Mouse (Mus musculus) embryo, embryonic 11 days (tissue): ENCODE data around the gene Mxra7.
"Not testable (repeated sequence)": the region's sequence is repeated elsewhere in the genome, so short reads cannot be mapped to it uniquely, and the experiment has no call there.

Source experiments
- DNase-seq: peaks from one replicate; pipeline ENCODE4 v3.0.0-alpha.2; 2015

Gene Mxra7

DNA sequence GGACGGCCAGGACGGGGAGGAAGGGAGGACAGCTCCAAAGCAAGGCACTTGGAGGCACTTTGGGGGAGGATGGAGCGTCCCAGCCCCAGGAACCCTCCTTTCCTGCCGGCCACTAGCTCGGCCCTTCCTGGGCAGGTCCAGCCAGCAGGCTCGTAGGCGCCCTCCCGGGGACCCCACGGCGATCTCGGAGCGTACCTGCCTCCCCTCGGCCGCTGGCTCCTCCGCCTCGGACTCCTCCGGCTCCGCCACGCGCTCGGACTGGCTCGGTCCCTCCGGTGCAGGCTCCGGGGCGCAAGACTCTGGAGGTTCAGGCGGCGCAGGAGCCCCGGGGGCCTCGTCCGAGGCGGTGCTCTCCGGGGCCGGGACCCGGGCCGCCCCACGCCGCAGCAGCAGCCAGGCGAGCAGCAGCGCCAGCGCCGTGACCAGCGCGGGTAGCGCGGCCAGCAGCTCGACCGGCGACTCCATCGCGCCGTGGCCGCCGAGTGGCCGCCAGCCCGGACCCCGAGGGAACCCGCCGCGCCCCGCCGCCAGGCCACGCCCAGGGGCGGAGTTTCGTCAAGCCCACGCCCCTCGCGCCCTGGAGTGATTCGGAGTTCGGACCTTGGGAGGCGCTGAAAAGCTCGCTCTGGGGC lies at the start of gene Mxra7:
Mxra7 (minus strand) TSS at position 513 of the 632 bp plus-strand sequence.
- peak; percentile 89 for DNase-seq

DNA sequence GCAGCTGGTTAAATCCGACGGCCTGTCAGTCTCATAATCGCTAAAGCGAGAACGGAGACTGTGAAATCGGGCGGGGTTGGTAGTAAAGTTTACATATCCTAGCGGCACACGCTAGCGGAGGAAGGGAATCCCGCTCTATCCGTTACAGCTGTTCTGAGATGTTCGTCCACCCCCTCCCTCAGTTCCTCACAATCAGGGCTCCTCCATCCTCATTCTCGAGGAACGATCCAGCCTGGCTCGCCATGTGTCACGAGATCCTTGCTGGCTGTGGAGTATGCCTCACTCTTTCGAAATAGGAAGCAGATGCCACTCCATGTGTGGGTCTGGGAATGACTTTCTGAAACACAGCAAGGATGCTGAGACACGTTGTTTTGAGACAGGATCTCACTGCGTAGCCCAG lies 46.1 kb upstream of the Mxra7 start:
- no peak for DNase-seq

DNA sequence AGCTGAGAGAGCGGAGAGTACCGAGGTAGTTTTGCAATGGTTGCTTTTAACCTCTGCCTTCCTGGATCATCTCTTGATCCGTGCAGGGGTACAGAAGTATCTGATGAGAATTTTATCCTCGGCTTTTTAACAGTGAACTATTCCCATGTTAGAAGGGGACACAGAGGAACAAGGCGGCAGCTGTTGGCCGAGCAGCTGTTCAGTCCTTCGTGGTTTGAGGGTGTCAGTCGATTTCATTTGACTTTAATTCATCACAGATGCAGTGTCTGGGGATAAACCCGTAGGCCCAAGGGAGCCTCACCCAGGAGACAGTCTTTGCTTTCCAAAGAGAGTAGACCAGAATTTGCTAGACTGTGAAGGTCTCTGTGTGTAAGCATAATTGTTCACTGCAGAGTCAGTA lies 43.7 kb upstream of the Mxra7 start:
- no peak for DNase-seq

DNA sequence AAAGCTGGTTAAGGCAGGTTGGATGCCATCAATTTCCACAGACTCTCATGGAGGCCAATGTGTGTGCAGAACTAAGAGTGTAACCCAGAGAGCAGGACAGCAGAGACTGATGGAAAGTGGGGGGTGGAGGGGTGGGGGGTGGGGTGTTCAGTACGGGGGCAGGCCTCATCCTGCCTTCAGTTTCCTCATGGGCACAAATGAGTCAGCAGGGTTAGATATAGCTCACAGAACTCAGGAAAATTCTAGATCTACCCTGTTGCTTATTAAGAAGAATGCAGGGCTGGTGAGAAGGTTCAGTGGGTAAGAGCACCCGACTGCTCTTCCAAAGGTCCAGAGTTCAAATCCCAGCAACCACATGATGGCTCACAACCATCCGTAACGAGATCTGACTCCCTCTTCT lies 41.8 kb upstream of the Mxra7 start:
- DNase-seq: no peak

DNA sequence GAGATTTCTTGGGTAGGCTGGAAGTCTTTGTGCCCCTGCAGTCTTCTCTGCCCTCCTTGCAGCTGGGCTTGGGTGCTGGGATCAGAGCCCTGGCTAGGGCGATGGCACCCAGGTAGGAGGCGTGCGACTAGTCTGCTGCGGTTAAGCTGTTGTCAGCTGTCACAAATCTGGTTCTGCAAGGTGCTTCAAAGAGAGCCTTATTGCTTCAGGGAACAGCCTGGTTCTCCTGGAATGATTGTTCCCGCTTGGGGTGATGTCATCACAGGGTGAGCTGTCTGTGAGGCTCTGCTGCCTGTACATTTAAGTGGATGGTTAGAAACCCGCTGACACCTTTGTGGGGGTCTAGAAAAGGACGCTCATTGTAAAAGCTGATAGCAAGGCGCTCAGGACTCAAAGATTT lies 41.4 kb upstream of the Mxra7 start:
- DNase-seq: no peak

DNA sequence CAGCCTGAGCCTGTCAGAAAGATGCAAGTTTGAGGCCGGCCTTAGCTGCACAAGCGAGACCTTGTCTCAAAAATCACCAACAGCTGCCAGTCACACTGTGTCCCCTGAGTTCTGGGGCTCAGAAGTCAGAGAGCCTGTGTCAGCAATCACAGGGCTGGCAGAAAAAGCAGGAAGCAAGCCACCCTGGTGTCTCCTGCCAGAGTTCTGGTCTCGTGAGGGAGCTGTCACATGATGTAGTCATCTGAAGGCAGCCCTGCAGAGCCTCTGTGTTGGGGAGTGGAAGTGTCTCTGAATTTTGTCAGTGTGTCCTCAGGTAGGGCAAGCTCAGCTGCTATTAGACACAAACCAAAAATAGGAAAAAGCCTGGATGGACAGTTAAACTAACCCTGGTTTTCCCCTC lies 40.3 kb upstream of the Mxra7 start:
- no peak for DNase-seq

DNA sequence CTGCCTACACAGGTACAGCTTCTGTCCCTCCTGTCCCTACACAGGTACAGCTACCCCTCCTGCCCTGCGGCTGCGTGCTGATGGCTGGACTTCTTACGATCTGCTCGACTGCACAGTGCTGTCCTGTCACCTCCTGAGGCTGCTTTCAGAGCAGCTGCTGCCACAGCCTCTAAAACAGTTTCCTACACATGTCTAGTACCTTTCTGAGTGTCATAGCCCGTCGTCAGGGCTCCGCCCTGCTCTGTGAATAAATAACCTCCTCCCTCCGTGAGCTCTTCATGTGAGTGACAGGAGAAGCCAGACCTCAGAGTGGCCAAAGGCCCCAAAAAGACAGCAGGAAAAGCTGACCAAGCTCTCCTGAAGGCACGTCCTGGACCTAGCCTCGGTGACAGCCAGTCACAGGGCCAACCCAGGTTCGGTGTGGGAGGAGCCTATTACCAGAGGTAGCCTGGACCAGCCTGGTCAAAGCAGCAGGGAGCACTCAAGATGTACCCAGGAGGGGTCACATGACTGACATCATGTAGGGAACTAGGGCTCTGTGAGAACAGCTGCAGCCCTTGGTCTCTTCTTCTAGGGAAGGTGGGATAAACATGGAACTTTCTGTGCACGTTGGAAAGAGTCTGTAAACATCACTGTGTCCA lies 38.2 kb upstream of the Mxra7 start:
- no peak for DNase-seq

DNA sequence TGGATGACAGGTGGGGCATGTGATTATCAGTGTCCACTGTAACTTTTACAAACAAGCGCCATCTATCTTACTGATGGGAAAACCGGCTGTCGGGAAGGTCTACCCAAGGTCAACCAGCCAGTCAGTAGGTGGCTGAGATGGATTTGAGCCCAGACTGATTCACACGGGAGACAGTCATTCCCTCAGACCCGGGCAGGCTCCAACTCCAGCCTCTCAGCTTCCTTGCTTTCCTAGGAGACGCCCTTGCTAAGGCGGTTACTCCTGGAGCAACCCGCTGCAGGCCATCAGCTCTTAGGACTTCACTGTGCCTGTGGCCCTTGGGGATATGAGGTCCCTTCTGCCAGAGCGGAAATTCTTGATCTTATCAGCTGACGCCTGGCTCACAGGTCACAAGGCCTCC lies 36.6 kb upstream of the Mxra7 start:
- no peak for DNase-seq

DNA sequence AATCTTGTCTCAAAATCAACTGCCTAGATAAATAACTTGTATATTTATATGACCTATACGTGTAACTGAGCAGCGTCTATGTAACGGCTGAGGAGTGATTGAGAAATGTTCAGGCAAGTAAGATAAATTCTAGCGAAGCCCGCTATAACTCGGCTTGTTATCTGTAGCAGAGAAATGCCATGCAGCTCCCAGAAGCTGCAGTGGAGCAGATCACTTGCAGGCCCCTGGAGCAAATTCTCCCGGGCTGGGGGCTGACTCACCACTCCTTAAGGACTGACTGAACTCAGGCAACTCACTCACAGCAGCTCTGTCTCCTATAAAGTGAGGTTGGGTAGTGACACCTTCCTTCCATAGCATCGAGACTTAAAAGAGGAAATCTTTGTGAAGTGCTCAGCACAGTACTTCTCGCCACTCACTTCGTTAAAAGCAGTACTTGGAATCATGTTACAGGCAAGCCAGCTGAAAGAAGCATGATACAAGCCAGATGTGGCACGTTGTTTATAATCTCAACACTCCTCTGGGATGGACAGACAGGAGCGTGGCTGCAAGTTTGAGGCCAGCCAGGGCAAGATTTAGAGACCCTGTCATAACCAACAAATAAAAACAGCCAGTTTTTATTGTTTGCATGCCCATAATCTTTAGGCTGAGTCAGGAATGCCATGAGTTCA lies 29.5 kb upstream of the Mxra7 start:
- DNase-seq: peak; percentile 31

DNA sequence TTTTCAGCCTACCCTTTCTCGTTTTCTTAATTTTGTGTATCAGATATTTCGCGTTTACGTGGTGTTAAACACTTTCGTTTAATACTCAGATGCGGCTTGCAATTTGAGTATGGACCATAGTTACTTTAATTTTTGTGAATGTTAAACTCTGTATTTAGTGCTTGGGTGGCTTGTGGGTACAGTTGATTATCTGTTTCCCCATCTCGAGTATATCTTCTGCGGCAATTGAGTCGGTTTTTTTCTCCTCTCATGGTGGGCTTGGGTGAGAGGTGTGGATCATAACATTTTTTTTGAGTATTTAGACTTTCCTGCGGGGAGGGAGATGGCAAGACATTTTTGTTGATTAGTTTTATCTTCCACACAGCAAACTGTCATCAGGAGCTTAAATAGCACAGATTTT lies 26.4 kb upstream of the Mxra7 start:
- no peak for DNase-seq

DNA sequence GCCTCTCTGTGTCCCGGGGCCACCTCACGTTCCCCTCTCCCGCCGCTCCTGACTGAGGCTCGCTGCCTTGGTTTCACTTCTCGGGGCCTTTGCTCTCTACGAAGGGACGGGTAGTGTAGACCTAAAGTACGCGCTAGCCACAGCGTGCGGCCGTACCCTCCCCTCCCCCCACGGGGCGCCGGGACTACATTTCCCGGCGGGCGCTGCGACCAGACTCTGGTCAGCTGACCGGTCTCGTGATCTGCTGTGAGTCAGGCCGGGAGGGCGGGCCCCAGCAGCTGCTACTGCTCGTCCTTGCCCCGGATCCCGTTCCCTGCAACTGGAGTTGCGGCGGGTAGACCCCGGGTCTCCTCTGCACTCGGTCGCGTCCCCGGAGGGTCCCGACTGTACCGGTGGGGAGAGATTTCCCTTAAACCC lies 25.7 kb upstream of the Mxra7 start:
- DNase-seq: peak; percentile 98

DNA sequence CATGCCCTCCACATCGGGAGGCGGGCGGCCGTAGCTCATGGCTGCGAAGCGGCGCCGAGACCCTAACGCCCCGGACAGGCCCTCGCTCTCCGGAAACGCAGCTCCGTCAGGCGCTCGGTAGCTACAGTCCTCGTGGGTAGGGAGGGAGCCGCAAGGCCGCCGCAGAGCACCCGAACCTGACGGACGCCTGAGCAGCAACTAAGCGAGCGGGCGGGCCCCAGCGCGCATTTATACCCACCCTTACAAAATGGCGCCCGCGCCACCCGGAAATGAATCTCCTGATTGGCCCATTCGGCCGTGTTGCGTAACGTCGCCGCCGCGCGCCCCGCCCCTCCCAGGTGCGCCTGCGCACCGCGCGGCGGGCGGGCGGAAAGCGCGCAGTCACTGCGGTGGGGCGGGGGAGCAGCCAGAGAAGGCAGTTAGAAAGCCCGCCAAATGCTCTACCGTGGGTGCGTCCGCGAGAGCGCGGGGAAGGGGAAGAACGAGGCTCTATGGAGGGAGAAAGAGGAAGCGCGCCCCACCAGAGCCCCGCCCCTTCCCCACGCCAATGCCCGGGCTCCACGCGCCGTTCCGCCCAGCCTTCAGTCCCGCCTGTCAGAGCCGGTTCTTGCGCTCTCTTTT lies 25.2 kb upstream of the Mxra7 start, which contains the start of gene Srsf2:
Srsf2 (minus strand) TSS at position 204 of the 621 bp plus-strand sequence.
- DNase-seq: peak; percentile 97

DNA sequence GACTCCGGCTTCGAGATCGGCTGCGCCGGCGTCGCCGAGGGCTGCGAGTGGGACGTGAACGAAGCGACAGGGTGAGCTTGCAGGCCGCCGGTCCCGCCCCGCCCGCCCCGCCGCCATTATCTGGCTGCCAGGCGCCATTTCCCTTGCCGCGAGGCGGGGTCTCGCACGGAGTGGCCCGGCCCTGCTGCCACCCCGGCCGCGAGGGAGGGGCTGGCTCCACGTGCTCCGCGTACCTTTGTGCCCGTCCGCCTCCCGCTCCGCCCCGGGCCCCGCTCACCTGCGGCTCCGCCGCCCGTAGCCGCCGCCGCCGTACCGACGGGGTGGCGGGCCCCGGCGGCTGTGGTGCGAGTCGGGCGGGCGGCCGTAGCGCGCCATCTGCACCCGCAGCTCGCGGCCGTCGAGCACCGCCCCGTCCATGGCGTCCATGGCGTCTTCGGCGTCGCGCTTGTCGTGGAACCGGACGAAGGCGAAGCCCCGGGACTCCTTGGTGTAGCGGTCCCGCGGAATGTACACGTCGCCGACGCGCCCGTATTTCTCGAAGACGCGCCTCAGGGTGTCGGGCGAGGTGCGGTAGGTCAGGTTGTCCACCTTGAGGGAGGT lies 24.5 kb upstream of the Mxra7 start, which contains the start of gene Mfsd11:
Mfsd11 (plus strand) TSS at position 150 of the 600 bp plus-strand sequence.
- DNase-seq: peak; percentile 85

DNA sequence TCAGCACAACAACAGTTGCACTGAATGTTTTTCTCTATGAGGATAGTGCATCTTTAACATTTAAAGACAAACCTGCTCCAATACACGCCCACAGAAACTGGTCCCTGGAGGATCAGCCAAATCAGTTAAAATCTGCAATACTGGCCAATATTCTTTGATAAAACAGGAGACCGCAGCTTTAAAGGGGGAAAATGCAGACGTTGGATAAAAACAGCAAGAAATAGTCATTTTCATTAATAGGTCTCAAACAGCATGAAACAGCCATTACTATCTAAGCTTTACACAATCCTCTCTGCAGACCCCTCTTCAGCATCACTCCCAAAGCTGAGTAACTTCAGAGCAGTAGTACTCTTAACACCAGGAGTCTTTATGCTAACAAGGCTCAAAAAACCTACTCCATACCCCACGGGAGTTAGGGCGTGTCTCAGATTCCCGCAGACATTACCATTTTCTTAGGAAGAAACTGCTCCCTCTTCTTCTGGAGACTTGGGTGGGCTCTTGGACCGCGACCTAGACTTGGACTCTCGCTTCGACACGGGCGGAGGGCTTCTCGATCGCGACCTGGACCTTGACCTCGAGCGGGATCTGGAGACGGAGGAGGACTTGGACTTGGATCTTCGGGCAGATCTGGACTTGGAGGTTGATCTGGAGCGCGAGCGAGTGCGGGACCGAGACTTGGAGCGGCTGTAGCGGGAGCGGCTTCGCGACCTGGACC lies 23.9 kb upstream of the Mxra7 start:
- no peak for DNase-seq

DNA sequence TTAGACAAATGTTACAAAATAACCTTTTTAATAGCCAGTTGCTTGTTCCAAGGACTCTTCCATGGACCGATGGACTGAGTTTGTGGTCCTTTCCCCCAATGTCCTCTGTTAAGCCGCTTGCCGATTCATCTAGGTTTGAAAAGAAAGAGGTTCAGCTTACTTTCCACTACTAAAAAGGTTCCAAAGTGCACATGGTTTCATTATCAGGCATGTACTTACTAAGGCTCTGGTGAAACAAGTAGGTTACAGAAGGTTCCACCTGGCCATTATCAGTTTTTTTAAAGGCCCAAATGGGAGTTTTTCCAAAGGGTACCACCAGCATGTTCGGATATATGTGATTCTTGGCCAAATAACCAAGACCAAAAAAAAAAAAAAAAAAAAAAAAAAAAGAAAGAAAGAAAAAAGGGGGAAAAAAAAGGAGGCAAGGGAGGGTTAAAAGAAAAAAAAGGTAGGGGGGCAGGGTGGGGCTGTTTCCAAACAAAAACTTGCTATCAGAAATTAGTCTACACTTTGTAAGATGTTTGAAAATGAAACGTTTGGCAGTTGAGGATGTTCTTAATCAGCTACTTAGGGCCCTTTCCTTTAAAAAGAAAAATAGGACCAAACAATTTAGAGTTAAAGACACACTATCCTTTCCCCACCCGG lies 23.1 kb upstream of the Mxra7 start:
- DNase-seq: no peak

DNA sequence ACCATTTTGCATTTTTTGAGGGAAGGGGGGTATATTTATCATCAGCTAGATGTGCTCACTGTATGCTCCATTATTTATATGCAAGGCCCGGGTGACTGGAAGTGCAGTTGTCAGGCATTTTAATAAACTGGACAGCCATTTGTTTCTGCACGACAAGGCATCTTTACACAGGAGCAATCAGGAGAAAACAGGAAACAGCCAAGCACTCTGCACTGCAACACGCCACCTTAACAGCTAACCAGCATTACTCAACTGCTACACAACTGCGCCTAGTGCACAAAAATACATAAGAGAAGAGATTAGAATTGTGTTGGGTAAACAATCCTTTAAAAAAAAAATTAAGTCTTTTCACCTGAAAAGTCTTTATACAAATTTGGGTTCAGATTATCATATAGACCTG lies 22.2 kb upstream of the Mxra7 start:
- no peak for DNase-seq

DNA sequence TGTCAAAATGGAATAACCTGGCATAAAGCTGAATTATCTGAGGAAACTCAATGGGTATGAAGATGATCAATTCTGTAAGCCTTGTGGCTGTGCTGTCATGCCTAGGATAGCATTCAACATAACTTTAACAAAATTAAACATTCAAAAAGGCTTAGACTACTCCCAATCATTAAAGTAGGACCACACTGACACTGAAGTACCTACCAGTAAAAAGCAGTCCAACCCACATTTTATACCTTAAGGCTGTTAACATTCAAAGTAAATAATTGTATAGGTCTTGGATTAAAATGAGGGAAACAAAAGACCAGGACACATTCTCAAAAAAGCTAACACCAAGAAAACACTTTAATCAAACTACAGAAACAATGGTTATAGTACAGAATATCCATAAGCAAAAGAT lies 21.7 kb upstream of the Mxra7 start:
- DNase-seq: no peak

DNA sequence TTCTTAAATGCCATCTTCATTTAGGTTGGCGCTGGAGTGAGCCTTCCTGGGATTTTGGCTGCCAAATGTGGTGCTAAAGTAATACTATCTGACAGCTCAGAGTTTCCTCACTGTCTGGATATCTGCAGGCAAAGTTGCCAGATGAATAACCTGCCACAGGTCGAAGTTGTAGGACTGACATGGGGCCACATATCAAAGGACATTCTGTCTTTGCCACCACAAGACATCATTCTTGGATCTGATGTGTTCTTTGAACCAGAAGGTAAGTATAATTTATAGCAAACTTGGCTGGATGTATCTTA lies 21.0 kb upstream of the Mxra7 start:
- not testable (repeated sequence) for DNase-seq

DNA sequence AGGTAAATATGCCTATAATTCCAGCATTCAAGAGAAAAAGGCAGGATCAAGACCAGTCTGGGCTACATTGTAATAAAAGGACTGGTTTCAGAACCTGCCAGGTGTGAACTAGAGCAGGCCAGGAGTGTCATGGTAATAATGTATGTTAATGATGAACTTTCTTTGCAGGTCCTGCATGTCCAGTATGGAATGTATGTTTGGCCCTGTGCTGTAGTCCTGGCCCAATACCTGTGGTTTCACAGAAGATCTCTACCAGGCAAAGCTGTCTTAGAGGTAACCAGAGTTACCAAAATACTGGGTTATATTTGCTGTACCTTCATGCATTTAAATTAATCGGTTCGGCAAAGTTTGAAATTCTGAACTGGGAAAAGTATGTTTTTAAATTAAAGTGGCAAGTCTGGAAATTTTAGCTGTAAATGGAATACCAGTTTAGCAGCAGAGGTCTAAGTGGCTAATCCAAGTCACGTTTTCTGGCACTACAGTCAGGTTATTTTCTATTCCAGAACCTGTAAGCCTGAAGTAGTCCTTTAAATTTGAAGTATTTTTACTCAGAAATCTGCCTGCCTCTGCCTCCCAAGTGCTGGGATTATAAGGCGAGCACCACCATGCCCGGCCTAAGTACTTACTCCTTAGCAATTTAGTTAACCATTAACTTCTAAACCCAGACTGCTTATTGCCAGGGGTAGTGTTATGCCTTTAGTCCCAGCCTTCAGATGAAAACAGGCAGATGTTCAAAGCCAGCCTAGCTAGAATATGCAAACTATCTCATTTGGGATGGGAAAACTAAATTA lies 20.4 kb upstream of the Mxra7 start:
- no peak for DNase-seq

DNA sequence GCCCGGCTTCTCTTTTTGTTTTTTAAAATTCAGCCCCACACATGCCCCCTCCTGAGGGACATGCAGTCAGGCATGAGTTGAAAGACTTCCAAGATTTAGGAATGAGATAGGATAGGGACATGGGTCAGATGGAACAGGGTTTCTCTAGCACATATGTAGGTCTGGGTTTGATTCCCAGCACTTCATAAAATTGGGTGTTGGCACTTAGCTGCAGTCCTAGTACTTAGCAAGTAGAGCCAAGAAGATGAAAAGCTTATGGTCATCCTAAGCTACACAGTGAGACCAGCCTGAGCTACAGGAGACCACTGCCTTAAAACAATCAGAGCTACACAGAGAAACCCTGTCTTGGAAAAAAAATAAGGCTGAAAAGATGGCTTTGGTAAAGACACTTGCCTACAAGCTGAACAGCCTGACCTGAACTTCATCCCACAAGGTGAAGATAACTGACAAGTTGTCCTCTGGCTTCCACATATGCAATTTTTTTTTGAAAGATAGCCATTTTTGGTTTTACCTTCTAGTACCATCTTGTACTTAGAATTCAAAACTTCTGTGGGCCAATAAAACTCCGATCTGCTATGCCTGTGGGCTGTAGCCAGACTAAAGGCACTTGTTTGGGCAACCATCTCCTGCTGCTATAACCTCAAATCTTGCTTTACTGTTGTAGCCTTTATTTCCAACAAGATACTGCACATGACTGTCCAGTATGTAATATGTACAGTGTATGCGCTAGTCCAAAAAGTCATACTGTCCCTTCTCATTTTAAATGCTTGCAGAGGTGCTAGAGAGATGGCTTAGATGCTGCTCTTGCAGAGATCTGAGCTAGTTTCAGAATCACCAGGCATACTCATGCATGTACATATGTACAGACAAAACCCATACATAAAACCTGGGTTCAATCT lies 19.6 kb upstream of the Mxra7 start:
- DNase-seq: no peak
